Mouse (Mus musculus): ENCODE results near the gene Abo. TPM values are rescaled to one million over a fixed set of nuclear protein-coding genes. Genes with fewer than 3 reads are reported as not detected.
"Not testable (repeated sequence)": the region's sequence is repeated elsewhere in the genome, so short reads cannot be mapped to it uniquely, and the experiment has no call there.

Gene Abo
- polyA plus RNA-seq, 1 experiment from 2014 or later: 0.12 TPM

DNA sequence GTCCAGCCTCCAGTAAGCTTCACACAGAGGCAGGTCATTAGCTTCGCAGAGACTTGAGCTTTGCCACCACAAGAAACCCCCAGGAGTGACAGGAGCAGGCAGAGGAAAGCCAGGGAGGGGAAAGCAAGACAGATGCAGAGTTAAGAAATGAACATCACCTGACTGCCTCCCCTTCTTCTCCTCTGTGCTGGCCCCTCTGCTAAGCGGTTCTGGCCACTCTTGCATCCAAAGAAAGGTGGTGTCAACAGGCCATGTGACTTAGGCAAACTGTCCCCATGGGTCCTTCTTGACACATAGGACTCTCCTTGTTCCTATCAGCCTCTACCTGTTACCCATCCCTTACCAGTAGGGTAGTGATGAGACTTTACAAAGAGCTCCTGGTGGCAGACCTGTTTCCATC is 41.2 kb upstream of the Abo start:
- no peak overlapping the region for H3K27ac ChIP-seq
- ATAC-seq (ENCODE audit: insufficient read depth, low FRiP score, low read depth): no peak

GRCm38 (mm10) chr2:26903311-26903710 is 38.5 kb upstream of the Abo start:
- Histone ChIP-seq H3K36me3 (peaks cover 29% of the 10 kb centered on the region), H3K9me3 (no peaks in the 10 kb centered on the region), H3K27me3 (replicated peaks) (no peaks in the 10 kb centered on the region), H3K4me2 (peak overlapping the region; percentile 67), H3K4me1 (peaks cover 15% of the 10 kb centered on the region), H3K27ac (peak overlapping the region; percentile 84), H3K4me3 (replicated peaks) (peak overlapping the region; percentile 86), H3K9ac (peak overlapping the region; percentile 39)
- ATAC-seq (ENCODE audit: insufficient read depth, low FRiP score, low read depth): no peak
- WGBS: 12% methylated on average over 7 of the region's 7 CpGs

More for the DNA sequence above, 41.2 kb upstream of the Abo start:
- Histone ChIP-seq H3K4me1 (peaks cover 26% of the 10 kb centered on the region), H3K36me3 (peaks cover 16% of the 10 kb centered on the region), H3K27me3 (replicated peaks) (no peaks in the 10 kb centered on the region), H3K4me2 (no peak overlapping the region), H3K4me3 (replicated peaks) (no peak overlapping the region), H3K9me3 (no peaks in the 10 kb centered on the region), H3K9ac (no peak overlapping the region)
- WGBS: 82% methylated on average over 2 of the region's 2 CpGs

- H3K27ac ChIP-seq: peak within 1 kb of the TSS; percentile 84
- no peaks in the 10 kb centered on the region for H3K9me3 ChIP-seq
- H3K4me1 ChIP-seq: peaks cover 15% of the 10 kb centered on the region
- peak within 1 kb of the TSS; percentile 67 for H3K4me2 ChIP-seq
- ATAC-seq (ENCODE audit: insufficient read depth, low FRiP score, low read depth): peak; percentile 96
- H3K27me3 ChIP-seq (replicated peaks): no peaks in the 10 kb centered on the region
- under 1% methylated on average over 41 of the region's 41 CpGs for WGBS
- peak within 1 kb of the TSS; percentile 75 for H3K9ac ChIP-seq
- H3K36me3 ChIP-seq: peaks cover 36% of the 10 kb centered on the region
- peak within 1 kb of the TSS; percentile 86 for H3K4me3 ChIP-seq (replicated peaks)
These were observed 37.9 kb upstream of the Abo start, which contains the start of gene Surf6 for GRCm38 (mm10) chr2:26902467-26903220. Surf6 (minus strand) TSS chr2:26902879.

- H3K4me1 ChIP-seq: peaks cover 15% of the 10 kb centered on the region
- H3K4me2 ChIP-seq: peak overlapping the region; percentile 67
- no peaks in the 10 kb centered on the region for H3K9me3 ChIP-seq
- peak overlapping the region; percentile 84; the same call in 1 of the 2 replicates for H3K27ac ChIP-seq
- H3K27me3 ChIP-seq (replicated peaks): no peaks in the 10 kb centered on the region
- peaks cover 31% of the 10 kb centered on the region for H3K36me3 ChIP-seq
- peak overlapping the region; percentile 75; the same call in 1 of the 2 replicates for H3K9ac ChIP-seq
- 9% methylated on average over 7 of the region's 7 CpGs for WGBS
- no peak for ATAC-seq (ENCODE audit: insufficient read depth, low FRiP score, low read depth)
- peak overlapping the region; percentile 86 for H3K4me3 ChIP-seq (replicated peaks)
These were observed 37.1 kb upstream of the Abo start for GRCm38 (mm10) chr2:26901834-26902400.

GRCm38 (mm10) chr2:26900731-26901130 is 36.0 kb upstream of the Abo start:
- Histone ChIP-seq H3K4me3 (replicated peaks) (no peak overlapping the region), H3K36me3 (peaks cover 28% of the 10 kb centered on the region), H3K27me3 (replicated peaks) (no peaks in the 10 kb centered on the region), H3K9me3 (no peaks in the 10 kb centered on the region), H3K4me1 (peaks cover 15% of the 10 kb centered on the region), H3K9ac (no peak overlapping the region), H3K27ac (no peak overlapping the region), H3K4me2 (no peak overlapping the region)
- 50% methylated on average over 1 of the region's 1 CpGs for WGBS
- ATAC-seq (ENCODE audit: insufficient read depth, low FRiP score, low read depth): no peak

GRCm38 (mm10) chr2:26895898-26896297 is 31.1 kb upstream of the Abo start:
- no peaks in the 10 kb centered on the region for H3K9me3 ChIP-seq
- no peak overlapping the region for H3K9ac ChIP-seq
- H3K27ac ChIP-seq: no peak overlapping the region
- no peak overlapping the region for H3K4me3 ChIP-seq (replicated peaks)
- no peaks in the 10 kb centered on the region for H3K4me1 ChIP-seq
- H3K4me2 ChIP-seq: no peak overlapping the region
- 88% methylated on average over 4 of the region's 4 CpGs for WGBS
- peaks cover 54% of the 10 kb centered on the region for H3K36me3 ChIP-seq
- ATAC-seq (ENCODE audit: insufficient read depth, low FRiP score, low read depth): no peak
- no peaks in the 10 kb centered on the region for H3K27me3 ChIP-seq (replicated peaks)

- 80% methylated on average over 4 of the region's 4 CpGs for WGBS
- ATAC-seq (ENCODE audit: insufficient read depth, low FRiP score, low read depth); H3K4me2 ChIP-seq: not testable (repeated sequence)
These were observed 21.4 kb upstream of the Abo start for GRCm38 (mm10) chr2:26886170-26886569.

DNA sequence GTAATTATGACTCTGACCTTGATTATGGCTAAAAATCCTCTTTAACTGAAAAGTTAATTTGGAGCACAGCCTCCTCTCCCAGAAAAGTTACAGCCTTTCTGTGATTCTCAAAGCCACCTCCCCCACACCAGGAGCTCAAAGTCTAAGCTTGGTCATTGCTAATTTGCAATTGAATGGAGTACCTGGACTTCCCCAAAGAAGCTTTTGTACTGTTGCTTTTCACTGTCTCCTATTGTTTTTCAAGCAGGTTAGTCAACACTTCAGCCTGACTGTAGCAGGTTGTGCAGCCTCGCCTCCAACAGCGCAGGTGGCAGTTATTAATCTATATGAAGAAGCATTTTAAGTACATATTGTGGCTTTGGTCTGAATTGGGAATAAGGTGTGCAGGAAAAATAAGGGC is 20.8 kb upstream of the Abo start:
- H3K27ac ChIP-seq; H3K9ac ChIP-seq; H3K27me3 ChIP-seq (replicated peaks); H3K4me2 ChIP-seq; H3K4me3 ChIP-seq (replicated peaks); H3K4me1 ChIP-seq; H3K9me3 ChIP-seq; H3K36me3 ChIP-seq; ATAC-seq (ENCODE audit: insufficient read depth, low FRiP score, low read depth): not testable (repeated sequence)
- 86% methylated on average over 2 of the region's 2 CpGs for WGBS

More at GRCm38 (mm10) chr2:26886170-26886569, 21.4 kb upstream of the Abo start:
- not testable (repeated sequence) for H3K27me3 ChIP-seq (replicated peaks); H3K4me3 ChIP-seq (replicated peaks); H3K9me3 ChIP-seq; H3K4me1 ChIP-seq; H3K9ac ChIP-seq; H3K27ac ChIP-seq
- peaks cover 15% of the 10 kb centered on the region for H3K36me3 ChIP-seq

GRCm38 (mm10) chr2:26878571-26878970 is 13.8 kb upstream of the Abo start:
- no peaks in the 10 kb centered on the region for H3K4me1 ChIP-seq
- no peak overlapping the region for H3K9ac ChIP-seq
- H3K9me3 ChIP-seq: no peaks in the 10 kb centered on the region
- no peaks in the 10 kb centered on the region for H3K36me3 ChIP-seq
- no peak for ATAC-seq (ENCODE audit: insufficient read depth, low FRiP score, low read depth)
- no peak overlapping the region for H3K4me2 ChIP-seq
- H3K27me3 ChIP-seq (replicated peaks): no peaks in the 10 kb centered on the region
- H3K27ac ChIP-seq: no peak overlapping the region
- no peak overlapping the region for H3K4me3 ChIP-seq (replicated peaks)

- Histone ChIP-seq H3K36me3 (no peaks in the 10 kb centered on the region), H3K4me2 (no peak overlapping the region), H3K27me3 (replicated peaks) (no peaks in the 10 kb centered on the region), H3K27ac (no peak overlapping the region), H3K4me1 (no peaks in the 10 kb centered on the region), H3K9me3 (no peaks in the 10 kb centered on the region), H3K4me3 (replicated peaks) (no peak overlapping the region), H3K9ac (no peak overlapping the region)
- ATAC-seq (ENCODE audit: insufficient read depth, low FRiP score, low read depth): no peak
- WGBS: 61% methylated on average over 6 of the region's 6 CpGs
These were observed 5.9 kb upstream of the Abo start for GRCm38 (mm10) chr2:26870666-26871065.

DNA sequence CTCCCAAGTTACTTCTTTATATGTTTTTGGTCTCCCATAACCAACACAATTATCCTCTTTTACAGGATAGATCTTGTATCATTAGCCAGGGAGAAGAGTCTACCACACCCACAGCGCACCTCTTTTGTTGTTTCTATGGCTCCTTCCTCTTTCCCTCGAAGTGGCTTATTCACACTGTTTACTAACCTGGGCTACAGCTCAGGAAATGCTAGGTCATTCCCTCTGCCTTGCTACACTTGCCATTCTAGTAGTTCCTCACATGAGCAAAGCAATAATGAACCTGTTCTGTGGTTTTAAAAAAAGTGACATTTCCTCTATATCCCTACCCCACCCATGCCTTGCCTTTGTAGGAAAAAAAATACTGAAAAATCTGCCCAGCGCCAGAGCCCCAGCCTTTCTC is 1.9 kb downstream of the Abo start:
- H3K4me1 ChIP-seq: no peaks in the 10 kb centered on the region
- ATAC-seq (ENCODE audit: insufficient read depth, low FRiP score, low read depth): no peak
- H3K9ac ChIP-seq: no peak overlapping the region
- no peaks in the 10 kb centered on the region for H3K9me3 ChIP-seq
- H3K4me2 ChIP-seq: no peak overlapping the region
- H3K27me3 ChIP-seq (replicated peaks): no peaks in the 10 kb centered on the region
- H3K4me3 ChIP-seq (replicated peaks): no peak overlapping the region
- WGBS: 70% methylated on average over 3 of the region's 3 CpGs
- no peak overlapping the region for H3K27ac ChIP-seq
- no peaks in the 10 kb centered on the region for H3K36me3 ChIP-seq

DNA sequence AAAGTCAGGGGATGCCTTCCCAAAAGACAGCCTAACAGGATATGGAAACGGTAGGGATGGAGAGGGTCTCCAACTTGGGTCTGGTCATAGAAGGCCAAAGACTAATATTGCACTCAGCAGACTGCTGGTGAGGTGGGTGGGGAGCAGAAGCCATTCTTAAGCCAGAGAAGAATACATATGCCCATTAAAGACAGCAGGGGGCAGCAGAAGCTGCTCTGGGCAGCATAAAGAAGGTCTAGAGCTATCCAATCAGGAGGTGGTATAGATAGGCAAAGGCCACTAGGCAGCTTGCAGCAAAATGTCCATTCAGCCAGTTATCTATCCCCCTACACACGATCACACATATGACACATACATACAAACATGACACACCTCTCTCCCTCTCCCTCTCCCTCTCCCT is 17.1 kb downstream of the Abo start:
- WGBS: 41% methylated on average over 2 of the region's 2 CpGs
- ATAC-seq (ENCODE audit: insufficient read depth, low FRiP score, low read depth): no peak

More for the DNA sequence above, 17.1 kb downstream of the Abo start:
- Histone ChIP-seq H3K27ac (no peak overlapping the region), H3K27me3 (replicated peaks) (no peaks in the 10 kb centered on the region), H3K4me1 (no peaks in the 10 kb centered on the region), H3K4me3 (replicated peaks) (no peak overlapping the region), H3K9me3 (no peaks in the 10 kb centered on the region), H3K4me2 (no peak overlapping the region), H3K9ac (no peak overlapping the region), H3K36me3 (no peaks in the 10 kb centered on the region)
